Mouse (Mus musculus) mouse trophoblast stem cell (cell line): ENCODE data around the gene Cfap61.

Experiments used
- in situ Hi-C, 2 experiments: fragments of 300-500 bp; cut with MseI, MboI; formaldehyde crosslinking; loops; 2 replicates in 1 of 2; 3 replicates in 1 of 2; pipeline ENCODE4 v1.15.1; 2025

The Cfap61 gene

GRCm38 (mm10) chr2:146080282-146080681 is 145.7 kb downstream of the Cfap61 start:
- in situ Hi-C loops = no loop called here

- in situ Hi-C loops = no loop called here
Observed at GRCm38 (mm10) chr2:146083326-146083871, 148.8 kb downstream of the Cfap61 start.

- in situ Hi-C loops = no loop called here
Observed at GRCm38 (mm10) chr2:146087411-146087810, 152.8 kb downstream of the Cfap61 start.

GRCm38 (mm10) chr2:146089157-146089692 is 154.6 kb downstream of the Cfap61 start:
- in situ Hi-C loops = no loop called here

GRCm38 (mm10) chr2:146097532-146097931 is 162.9 kb downstream of the Cfap61 start:
- in situ Hi-C loops = no loop called here

- in situ Hi-C loops = no loop called here
Observed at GRCm38 (mm10) chr2:146098853-146099717, 164.5 kb downstream of the Cfap61 start.

GRCm38 (mm10) chr2:146099838-146100237 is 165.3 kb downstream of the Cfap61 start:
- in situ Hi-C loops = no loop called here

GRCm38 (mm10) chr2:146100489-146101060 is 166.0 kb downstream of the Cfap61 start:
- in situ Hi-C loops = no loop called here

GRCm38 (mm10) chr2:146102600-146102999 is 168.0 kb downstream of the Cfap61 start:
- in situ Hi-C loops = no loop called here

- in situ Hi-C loops = no loop called here
Observed at GRCm38 (mm10) chr2:146105341-146105740, 170.8 kb downstream of the Cfap61 start.

GRCm38 (mm10) chr2:146107980-146108379 is 173.4 kb downstream of the Cfap61 start:
- in situ Hi-C loops = no loop called here

GRCm38 (mm10) chr2:146109921-146110320 is 175.3 kb downstream of the Cfap61 start:
- in situ Hi-C loops = no loop called here

GRCm38 (mm10) chr2:146116282-146116681 is 181.7 kb downstream of the Cfap61 start:
- in situ Hi-C loops = no loop called here

GRCm38 (mm10) chr2:146116726-146117125 is 182.1 kb downstream of the Cfap61 start:
- in situ Hi-C loops = no loop called here

GRCm38 (mm10) chr2:146117191-146117914 is 182.8 kb downstream of the Cfap61 start:
- in situ Hi-C loops = no loop called here

- in situ Hi-C loops = no loop called here
Observed at GRCm38 (mm10) chr2:146117915-146118403, 183.4 kb downstream of the Cfap61 start.

GRCm38 (mm10) chr2:146121551-146121950 is 187.0 kb downstream of the Cfap61 start:
- in situ Hi-C loops = no loop called here

GRCm38 (mm10) chr2:146125129-146125528 is 190.5 kb downstream of the Cfap61 start:
- in situ Hi-C loops = no loop called here

- in situ Hi-C loops = no loop called here
Observed at GRCm38 (mm10) chr2:146128622-146129021, 194.0 kb downstream of the Cfap61 start.

- in situ Hi-C loops = no loop called here
Observed at GRCm38 (mm10) chr2:146130514-146130913, 195.9 kb downstream of the Cfap61 start.

GRCm38 (mm10) chr2:146134275-146134674 is 199.7 kb downstream of the Cfap61 start:
- in situ Hi-C loops = no loop called here

- in situ Hi-C loops = no loop called here
Observed at GRCm38 (mm10) chr2:146140711-146141110, 206.1 kb downstream of the Cfap61 start.
